Mouse (Mus musculus) mature B cell (primary cell): ENCODE measurements around the gene Pcsk2.

Source experiments
- in situ Hi-C: fragments of 300-500 bp; cut with MboI; formaldehyde crosslinking; loops from 2 replicates; pipeline ENCODE4 v1.14.3; 2019

Pcsk2 gene

DNA sequence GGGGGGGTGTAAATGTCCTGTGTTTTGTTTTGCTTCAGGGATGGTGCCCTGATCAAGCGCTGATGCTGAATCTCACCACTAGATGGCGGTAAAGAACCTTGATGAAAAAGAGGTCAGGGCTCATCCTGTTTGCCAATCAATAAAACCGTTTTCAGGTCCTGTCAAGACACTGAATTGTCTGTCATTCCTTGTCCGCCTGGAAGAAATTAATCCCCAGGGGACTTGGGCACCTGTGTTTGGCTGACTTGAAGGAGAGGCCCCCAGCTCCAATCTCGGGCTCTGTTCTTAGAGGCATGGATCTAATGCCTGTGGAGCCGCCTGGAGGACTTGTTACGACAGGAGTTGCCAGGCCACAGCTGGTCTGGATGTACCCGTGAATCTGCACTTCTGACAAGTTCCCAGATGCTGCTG, 291.3 kb downstream of the Pcsk2 start:
- in situ Hi-C loops = loop anchor here (10.0 kb wide), 1 partner anchor 148 kb away; no protein-coding TSS in a partner anchor

DNA sequence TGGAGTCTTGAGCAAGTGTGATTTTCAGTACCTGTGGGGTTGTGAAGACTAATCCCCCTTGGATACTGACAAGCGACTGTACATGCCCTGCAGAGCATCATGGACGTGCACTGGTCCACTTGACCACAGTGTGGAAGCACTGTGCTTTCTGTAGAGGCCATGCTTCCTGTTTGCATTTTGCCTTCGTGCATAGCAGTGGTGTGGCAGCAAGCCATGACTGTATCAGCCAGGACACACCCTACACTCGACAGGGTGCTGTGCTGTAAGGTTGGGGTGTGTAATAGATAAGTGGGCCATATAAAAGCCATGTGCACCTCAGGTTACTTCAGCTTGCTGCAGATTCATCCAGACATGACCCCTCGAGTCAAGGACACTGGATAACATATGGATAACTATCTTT, 292.7 kb downstream of the Pcsk2 start:
- in situ Hi-C loops = loop anchor here (10.0 kb wide), 1 partner anchor 146 kb away; no protein-coding TSS in a partner anchor

DNA sequence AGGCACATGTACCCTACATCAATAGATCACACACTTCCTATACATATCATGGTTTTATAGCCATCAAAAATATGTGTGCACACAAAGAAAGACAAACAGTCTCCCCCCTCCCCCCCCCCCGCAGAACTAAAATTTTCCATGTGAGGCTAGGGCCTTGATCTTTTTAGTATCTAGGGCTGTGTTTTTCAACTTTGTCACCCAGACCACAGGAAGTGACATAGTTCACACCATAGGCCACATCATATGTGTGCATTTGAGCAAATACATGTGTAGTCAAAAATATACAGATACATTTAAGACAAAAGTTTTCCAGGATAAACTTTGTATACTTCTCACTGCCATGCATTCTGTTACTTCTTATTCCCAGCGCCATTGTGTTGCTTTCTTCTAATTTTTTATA, 293.5 kb downstream of the Pcsk2 start:
- in situ Hi-C loops = loop anchor here (10.0 kb wide), 1 partner anchor 145 kb away; no protein-coding TSS in a partner anchor

DNA sequence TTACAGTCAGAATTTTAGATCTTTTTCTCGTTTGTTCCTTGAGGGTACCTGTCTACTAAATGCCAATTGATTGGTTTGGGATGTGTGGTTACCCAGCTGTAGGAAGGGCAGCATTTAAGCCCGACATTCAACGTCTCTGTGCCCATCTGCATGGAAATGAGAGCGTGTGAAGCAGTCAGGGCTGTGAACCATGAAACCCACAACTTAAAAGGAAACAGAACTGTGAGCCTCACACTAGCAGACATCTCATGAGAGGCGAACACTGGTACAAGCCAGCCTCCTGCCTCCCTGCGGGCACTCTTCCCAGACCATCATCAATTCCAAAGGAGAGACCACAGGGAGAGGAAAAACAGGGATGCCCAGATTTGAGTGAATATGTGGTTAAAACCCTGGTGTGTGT, 294.9 kb downstream of the Pcsk2 start:
- in situ Hi-C loops = loop anchor here (10.0 kb wide), 1 partner anchor 374 kb away; no protein-coding TSS in a partner anchor

DNA sequence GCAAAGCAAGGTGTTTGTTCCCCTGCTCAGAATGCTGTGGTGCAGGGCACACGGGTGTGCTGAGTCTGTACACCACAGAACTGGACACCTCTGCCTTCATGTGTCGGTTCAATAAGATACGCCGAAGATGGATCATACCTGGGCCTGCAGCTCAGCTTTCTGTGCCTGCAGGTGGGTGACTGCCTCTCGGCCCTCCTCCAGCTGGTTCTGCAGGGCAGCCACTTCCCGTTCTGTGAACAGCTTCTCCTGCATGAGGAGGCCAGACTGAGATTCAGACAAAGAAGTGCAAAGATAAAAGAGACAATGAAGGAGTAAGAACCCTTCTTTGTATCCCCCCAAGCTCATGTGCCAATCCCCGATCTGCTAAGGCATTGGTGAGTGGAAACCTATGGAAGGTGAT, 295.6 kb downstream of the Pcsk2 start:
- in situ Hi-C loops = loop anchor here (10.0 kb wide), 1 partner anchor 373 kb away; no protein-coding TSS in a partner anchor

DNA sequence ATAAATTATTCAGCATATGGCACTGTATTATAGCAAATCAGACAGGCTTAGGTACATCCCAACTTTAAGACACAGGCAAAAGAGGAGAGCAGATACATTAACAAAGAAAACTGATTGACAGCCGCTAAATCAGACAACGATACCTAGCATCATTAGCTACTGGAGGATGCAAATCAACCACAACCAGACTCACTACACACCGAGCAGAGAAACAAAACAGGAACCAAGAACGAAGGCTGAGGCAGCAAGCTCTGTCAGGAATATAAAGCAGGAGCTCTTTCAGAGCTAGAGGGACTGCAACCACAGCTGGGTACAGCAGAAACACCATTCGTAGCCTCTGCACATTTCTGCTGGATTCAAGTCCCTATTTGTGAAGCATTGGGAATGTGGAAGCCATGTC, 298.8 kb downstream of the Pcsk2 start:
- in situ Hi-C loops = loop anchor here (10.0 kb wide), 1 partner anchor 370 kb away; no protein-coding TSS in a partner anchor

DNA sequence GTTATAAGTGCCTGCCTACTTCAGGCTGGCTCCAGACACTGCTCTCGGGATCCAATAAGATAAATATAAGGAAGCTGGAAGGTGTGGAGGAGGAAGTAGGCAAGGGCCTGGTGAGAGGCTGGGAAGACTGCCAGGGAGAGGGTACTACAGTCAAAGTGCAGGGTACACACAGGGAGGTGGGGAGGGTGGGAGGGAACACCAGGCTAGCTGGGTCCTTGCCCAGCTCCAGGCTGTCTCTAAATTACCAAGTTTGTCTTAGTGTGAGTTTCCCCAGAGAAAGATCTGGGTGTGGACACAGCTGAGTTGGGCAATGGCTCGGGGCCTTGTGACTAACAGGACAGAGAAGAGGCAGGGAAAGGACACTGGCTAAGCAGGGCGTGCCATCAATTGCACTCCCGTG, 300.8 kb downstream of the Pcsk2 start:
- in situ Hi-C loops = loop anchor here (10.0 kb wide), 1 partner anchor 368 kb away; no protein-coding TSS in a partner anchor

DNA sequence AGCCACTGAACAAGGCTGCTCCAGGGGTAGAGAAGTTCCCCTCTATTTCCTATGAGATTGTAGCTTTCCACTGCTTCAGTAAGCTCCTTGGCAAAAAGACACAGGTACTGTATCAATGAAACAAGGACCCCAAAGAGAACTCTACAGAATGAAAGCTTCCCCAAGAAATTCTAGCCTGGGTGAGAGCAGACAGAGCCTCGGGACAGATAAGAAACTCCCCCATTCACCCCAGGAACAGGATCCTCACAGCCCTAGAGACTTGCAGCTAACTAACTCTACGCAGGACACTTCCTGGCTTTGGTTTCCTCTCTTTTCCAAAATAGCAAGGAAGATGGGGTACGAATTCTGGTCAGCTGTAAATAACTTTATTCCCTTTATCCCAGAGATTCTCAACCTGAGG, 301.3 kb downstream of the Pcsk2 start:
- in situ Hi-C loops = loop anchor here (10.0 kb wide), 1 partner anchor 368 kb away; no protein-coding TSS in a partner anchor

DNA sequence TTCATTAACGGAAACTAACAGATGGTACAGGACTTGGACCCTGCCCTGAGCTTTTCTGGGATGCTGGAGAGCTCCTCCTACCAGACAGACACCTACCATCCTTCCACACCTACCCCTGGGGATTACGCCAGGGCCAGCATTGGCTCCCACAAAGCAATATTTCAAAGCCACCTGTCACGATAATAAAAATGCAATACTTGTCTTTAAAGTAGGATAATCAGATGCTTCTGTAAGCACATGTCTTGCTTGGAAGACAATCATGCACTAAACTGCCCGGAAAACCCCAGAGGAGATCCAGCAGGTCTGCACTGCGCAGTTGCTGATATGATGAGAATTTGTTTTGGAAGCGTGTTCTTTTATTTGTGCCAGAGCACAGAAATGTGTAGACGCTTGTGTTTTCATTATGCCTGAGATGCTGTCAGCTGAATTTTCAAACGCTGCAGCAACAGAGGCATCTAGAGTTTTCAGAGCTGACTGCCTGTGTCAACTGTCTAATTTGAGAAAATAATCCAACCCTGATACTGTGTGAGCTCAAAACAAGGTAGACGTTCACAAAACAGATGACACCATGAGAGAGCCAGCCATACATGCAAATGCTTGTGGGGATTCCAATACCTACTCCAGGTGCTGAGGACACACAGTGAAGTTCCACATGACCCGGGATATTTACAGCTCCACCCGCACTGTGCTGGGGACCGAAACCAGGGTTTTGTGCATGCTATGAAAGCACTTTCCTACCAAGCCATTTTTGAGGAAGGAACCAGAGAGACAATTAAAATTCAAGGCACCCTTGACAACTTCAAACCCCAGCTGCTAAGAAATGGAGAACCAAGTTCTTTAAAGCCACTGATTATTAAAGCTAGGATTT, 305.6 kb downstream of the Pcsk2 start:
- in situ Hi-C loops = no loop called here

DNA sequence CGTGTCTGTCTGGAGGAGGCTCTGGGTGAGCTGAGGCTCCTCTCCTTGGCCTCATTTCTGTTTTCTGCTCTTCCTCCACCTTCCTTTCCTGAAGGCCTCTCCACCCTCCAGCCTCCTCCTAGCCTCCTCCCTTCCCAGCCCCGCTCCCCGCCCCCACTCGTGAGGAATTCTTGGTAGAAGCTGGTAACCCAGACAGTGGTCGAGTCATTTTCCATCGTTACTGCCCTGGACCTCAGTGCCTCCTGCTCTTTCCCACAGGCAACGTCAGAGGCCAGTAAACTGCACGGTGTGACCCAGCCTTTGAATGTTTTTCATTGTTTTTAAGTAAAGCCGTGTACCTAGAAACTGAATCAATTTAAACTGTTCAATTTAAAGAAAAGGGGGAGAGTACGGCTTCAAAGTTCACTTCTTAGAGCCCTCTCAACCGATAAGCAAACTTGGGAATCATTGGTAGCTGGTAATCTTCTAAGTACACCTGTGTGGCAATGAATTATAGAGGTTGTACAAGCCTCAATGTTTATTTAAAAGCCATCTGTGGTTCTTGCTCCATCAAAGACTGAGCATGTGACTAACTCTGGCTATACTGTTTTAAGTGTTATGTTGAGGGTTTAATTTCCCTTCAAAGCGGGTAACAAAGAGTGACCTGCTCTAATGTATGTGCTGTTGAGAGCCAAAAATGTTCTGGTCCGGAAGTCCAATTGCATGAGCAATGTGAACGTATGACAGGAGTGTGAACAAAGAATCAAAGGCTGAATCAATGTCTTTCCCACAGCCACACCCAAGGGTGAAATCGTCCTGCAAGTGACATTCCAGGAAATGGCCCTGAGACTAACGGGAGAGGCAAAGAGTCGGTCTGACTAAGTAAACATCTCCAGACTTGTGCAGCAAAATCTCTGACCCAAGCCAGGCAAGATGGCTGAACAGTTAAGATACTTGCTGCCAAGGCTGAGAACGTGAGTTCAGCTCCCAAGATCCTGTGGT, 306.6 kb downstream of the Pcsk2 start:
- in situ Hi-C loops = no loop called here

DNA sequence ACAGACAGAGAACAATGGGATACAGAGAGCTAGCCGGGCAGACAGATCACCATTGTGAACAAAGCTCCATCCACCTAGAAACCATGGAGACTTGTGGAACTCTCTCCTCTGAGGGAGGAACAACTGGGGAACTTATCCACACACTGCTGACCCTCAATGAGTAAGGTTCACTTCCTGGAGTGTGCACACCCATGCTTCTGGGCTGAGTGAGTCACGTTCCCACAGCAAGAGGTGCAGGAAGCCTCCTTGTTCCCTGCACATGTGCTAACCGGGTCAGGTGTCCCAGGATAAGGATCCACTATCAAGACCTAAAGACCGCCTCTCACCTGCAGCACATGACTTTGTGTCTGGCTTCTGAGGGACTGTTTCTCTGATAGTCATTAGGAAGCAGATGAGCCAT, 307.5 kb downstream of the Pcsk2 start:
- in situ Hi-C loops = no loop called here

DNA sequence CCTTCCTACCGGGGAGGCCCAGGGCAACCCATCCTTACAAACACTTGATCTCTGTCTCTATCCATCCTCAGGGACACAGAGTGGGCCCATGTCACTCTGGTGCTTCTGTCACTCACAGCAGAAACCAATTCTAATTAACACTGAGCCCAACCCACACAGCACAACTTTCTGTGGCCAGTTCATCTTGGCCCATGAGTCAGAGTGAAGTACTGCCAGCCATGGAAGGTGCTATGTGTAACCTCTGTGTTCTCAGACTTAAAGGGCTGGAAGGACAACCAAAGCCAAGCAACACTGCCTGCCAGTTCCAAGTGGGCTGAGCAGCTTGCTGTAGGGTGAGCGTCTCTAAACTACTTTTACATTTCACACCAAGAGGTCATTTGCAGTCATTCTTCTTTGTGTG, 313.2 kb downstream of the Pcsk2 start:
- in situ Hi-C loops = no loop called here

DNA sequence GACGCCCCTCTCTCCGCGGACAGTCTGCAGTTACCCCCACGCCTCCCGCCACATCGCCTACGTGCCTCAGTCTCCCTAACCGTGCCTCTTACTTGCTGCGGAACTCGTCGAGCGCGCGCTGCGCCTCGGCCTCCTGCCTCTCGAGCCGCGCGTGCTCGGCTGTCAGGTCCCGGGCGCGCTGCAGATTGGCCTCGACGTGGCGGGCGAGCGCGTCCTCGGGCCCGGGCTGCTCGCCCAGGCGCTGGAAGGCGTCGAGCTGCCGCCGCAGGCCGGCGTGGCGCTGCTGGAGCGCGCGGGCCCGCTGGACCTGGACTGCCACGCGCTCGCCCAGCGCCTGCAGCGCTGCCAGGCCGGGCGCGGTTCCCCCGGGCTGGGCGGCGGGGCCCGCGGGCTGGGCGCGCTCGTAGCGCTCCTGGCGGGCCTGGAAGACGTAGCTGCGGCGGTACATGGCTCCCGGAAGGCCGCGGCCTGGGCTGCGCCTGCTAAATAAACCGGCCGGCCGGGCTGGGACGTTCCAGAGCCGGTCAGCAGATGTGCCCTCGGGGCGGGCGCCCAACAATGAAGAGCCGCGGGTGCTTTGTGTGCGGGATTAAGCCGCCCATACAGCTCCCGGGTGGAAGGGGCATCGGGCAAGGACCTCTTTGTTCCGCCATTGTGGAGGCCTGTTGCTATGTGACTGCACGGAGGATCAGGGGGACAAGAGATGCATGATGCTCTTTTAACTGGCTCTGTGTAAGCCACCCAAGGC, 316.7 kb downstream of the Pcsk2 start, which contains the start of gene Bfsp1:
Gene Bfsp1, minus strand, starts transcription at position 690 of the 748 bp plus-strand sequence.
- in situ Hi-C loops = no loop called here

DNA sequence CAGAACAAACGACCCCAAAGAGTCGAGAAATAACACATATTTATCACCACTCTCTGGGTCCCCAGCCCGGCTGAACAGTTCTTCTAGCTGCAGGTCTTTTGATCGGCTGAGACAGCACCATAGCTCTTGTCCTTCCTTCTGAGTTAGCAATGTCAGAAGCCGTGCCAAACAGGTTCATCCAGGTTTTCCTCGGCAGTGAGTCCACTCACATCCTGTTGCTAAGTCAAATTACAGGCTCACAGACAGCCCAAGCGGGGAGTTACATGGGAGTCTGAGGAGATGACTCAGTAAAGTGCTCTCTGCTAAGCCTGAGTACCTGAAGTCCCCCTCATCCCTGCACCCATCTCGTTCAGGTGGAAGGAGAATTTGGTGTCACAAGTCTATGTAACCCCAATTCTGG, 318.6 kb downstream of the Pcsk2 start:
- in situ Hi-C loops = no loop called here
